Mouse (Mus musculus): ENCODE results near the gene Cep97. TPM values are rescaled to one million over a fixed set of nuclear protein-coding genes. Genes with fewer than 3 reads are reported as not detected.

The Cep97 gene
- polyA plus RNA-seq (2017; shearing (Covaris generic)) = 33.2 TPM

GRCm38 (mm10) chr16:55934453-55935037, at the start of gene Cep97:
Gene Cep97, minus strand, starts transcription at chr16:55934855.

GRCm38 (mm10) chr16:55973431-55974255, 39.0 kb upstream of the Cep97 start, which contains the start of gene Zbtb11:
Gene Zbtb11, plus strand, starts transcription at chr16:55973883.

GRCm38 (mm10) chr16:55966212-55966871, 31.7 kb upstream of the Cep97 start, which contains the start of gene Rpl24:
Gene Rpl24, plus strand, starts transcription at chr16:55966275.

GRCm38 (mm10) chr16:55894893-55895650, 39.6 kb downstream of the Cep97 start, which contains the start of gene Nxpe3:
Gene Nxpe3, minus strand, starts transcription at chr16:55895285.

Other genes with a start within 250 kb of the Cep97 start
- 632 TPM for gene Nfkbiz, start 96.0 kb downstream of the Cep97 start, polyA plus RNA-seq (2017; shearing (Covaris generic))
- 13.3 TPM for gene Nxpe3, start 39.6 kb downstream of the Cep97 start, polyA plus RNA-seq (2017; shearing (Covaris generic))
- 560 TPM for gene Rpl24, start 31.4 kb upstream of the Cep97 start, polyA plus RNA-seq (2017; shearing (Covaris generic))
- gene Zbtb11, start 39.0 kb upstream of the Cep97 start, polyA plus RNA-seq (2017; shearing (Covaris generic)) = 93.0 TPM
- 109 TPM for gene Pcnp, start 94.9 kb upstream of the Cep97 start, polyA plus RNA-seq (2017; shearing (Covaris generic))
- gene Trmt10c, start 103.0 kb upstream of the Cep97 start, polyA plus RNA-seq (2017; shearing (Covaris generic)) = 24.3 TPM
- 35.5 TPM for gene Senp7, start 113.5 kb upstream of the Cep97 start, polyA plus RNA-seq (2017; shearing (Covaris generic))